Mouse (Mus musculus): ENCODE results near the gene Pimreg.

Pimreg gene

DNA sequence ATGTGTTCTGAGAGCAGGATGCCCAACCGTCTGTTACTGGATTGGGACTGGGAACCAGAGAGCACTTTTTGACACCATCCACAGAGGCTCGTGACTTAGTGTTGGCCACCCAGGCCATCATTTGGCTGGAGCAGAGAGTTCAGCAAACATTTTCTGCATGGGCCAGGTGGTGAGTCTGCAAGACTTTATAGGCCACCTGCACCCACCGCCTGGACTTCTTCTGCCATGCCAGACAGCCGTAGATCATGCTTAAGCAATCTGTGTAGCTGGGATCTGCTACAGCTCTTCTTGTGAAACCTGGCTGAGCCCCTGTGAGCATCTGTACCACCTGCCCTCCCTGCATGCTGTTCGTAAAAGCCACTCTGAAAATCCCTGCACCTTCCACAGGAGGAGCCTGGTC is 25.5 kb downstream of the Pimreg start:
- DNase-seq: no peak

DNA sequence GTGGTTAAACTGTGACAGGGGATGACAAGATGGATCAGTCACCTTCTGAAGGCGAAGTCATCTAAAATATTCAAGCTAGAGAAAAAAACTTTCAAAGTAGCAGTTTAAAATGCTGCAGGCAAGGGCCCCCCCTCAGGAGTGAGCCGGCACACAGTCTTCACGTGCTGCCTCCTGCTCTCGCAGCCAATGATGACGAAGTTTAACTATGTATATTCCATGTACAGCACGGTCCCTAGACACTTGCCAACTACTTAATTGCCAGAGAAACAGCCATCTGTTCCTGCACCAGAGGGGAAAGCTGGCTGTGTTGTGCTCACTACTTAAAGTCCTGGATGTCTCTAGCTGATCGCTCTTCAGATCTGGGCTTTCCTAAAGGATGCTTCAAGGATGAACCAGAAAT is 26.2 kb downstream of the Pimreg start:
- DNase-seq: no peak

DNA sequence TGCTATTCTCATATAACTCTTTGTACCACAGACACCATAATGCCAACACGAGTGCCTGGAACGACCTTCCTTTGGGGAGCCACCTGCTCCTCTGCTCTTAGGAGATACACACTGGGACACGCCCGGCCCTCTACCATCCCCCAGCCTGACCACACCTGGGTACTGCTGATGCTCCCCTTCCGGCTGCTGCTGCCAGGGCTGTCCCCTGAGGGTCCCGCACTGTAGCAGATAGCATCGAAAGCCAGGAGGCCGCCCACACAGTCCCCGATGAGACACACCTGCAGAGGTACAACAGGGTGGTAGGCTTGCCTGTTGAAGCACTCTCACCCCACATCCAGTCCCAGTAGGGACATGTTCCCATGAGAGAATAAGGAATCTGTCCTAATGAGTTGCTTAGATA is 28.9 kb downstream of the Pimreg start:
- no peak for DNase-seq

GRCm38 (mm10) chr11:72072331-72072905 is 30.6 kb downstream of the Pimreg start:
- DNase-seq: no peak

DNA sequence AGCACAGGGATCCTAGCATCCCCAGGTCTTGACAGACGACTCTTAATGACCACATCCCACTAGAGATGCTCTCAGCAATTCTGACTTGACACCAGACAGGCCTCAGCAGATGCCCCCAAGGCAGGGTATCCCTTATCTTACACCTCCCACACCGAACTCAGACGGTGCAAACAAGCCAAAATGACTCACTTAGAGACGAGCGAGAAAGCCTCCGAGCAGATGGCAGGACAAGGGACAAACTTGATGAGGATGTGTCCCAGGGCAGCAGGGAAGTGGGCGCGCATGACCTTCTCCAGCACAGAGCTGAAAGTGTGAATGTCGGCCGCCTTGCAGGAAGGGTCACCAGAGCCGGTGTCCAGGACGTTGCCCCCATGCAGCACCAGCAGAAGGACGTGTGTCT is 32.4 kb downstream of the Pimreg start:
- DNase-seq: no peak

DNA sequence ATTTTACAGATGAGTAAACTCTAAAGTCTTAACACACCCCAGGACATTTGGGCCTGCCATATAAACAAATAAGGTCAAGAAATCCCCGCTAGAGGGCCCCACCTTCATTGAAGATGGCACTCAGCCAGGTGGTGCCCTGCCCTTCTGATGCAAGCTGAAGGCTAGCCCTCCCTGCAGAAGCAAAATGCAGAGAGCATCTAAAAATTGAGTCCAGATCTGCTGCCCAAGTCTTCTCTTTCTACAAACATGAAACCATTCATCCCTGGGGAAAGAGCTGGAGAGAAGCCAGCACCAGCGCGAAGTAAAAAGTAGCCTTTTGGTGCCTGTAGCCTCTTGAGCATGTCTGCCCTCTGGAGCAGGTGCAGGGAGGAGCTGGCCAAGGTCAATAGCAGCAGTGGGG is 36.2 kb downstream of the Pimreg start:
- DNase-seq: no peak

DNA sequence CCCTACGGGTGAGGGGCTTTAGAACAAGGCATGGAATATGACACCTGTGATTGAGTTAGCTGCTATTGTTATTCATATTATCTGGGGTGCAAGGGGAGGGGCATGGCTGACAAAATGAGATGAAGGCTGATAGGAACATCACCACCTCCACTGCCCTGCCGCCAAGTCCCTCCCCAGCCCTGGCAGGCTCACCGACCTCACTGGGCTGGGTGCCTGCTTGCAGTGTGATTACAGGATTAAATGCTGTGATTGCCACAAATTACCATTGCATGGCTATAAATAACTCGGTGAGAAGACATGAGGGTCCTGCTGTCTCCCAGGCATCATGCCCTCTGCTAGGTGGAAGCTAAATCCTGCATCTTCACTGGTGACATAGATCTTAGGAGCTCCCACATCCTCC is 36.8 kb downstream of the Pimreg start:
- no peak for DNase-seq

- no peak for DNase-seq
Observed at GRCm38 (mm10) chr11:72080461-72080860, 38.6 kb downstream of the Pimreg start.

GRCm38 (mm10) chr11:72082601-72083000 is 40.8 kb downstream of the Pimreg start:
- DNase-seq: no peak

DNA sequence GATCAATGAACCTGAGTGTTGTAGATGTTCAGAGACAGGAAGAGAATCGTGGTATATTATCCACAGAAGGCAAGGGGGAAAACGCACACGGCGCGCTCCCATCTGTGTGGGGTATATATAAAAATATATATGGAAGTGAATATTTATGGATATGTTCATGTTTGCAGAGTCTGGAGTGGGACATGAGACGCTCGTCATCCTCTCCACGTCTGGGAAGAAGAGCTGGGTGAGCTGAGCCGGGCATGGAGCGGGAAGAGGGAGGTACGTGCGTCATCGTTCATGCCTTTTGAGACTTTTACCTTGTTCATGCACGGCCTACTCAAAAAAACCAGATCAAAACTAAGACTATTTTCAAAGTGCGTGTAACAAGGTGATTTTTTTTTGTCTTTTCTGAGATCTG is 42.5 kb downstream of the Pimreg start:
- DNase-seq: no peak

- DNase-seq: peak; percentile 18
Observed at GRCm38 (mm10) chr11:72086251-72087046, 44.6 kb downstream of the Pimreg start.

DNA sequence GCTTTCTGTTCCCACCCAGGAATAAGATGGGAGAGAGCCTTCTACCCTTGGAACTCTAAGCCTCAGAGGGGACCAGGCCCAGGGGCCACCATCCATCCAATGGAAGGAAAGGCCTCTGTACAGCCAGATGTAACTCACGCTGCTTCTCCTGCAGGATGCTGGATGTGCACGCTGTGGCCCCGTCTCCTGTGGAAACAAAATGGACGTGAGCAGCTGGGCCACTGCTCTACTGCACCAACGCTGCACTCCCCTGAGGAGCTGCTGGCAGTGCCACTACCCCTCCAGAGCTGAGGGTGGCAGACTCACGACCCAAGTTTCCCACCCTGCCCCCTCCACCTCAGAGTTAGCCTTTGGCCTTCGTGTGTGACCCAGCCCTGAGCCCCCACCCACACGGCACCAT is 50.6 kb downstream of the Pimreg start:
- DNase-seq: no peak

DNA sequence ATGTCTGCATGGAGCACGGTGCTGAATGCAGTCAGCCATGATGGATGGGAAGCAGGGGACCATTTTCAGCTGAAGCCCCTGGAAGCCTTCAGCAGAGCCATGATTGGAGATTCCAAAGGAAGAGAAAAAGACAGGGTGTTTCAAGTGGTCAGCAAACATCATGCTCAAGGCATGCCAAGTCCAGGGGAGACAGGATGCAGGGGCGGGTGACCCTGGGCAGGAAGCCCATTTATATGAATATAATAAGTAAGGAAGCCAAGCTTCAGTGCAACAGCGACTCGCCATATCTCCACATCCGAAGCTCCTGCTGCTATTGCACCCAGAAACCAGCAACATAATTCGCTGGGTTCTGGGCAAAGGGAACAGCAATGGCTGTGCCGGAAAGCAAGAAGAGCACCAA is 52.6 kb downstream of the Pimreg start:
- DNase-seq: peak; percentile 68

DNA sequence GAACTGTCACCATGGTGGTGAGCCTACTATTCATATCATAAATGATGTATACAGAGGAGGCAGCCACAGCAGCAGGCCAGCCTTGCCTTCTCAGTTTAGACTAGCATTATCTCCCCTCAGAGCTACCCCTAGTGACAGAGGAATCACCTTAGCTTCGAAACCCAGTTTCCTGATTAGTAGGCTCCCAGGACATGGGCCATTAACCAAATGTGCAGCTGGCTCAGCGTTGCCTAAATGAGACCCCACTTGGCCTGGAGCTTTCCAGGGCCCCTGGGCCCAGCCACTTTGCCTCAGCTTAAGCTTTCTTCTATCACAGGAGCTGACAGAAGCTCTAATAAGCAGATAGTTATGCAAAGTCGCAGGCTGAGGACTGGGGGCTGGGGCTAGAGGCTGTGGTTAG is 54.2 kb downstream of the Pimreg start:
- DNase-seq: no peak

All from kidney, postnatal 10 days (tissue).